Mouse (Mus musculus) B cell, adult 2 months (primary cell): ENCODE measurements around the gene Tbc1d22a.
A peak's percentile ranks its signal among the peaks of the same experiment; 100 is the strongest.

Source experiments
- DNase-seq, 2 experiments: peaks; one replicate each; pipeline ENCODE4 v3.0.0; 2022

Tbc1d22a gene

DNA sequence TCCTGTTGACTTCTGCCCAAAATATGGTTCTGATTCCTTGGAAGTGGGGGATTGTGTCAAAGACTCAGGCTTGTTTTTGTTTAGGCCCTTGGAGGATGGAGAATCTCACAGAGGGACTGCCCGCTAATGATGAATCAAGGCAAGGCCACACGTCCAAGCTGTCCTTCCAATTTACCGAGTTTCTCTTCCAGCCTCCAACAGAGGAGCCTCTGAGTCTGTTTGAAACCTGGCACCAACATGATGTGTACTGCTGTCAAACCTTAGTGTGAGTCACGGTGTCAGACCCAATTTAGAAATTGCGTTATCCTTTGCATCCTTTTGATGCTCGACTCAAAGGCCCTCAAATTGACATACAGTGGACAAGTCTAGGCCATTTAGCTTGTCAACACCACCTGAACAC lies 126.5 kb downstream of the Tbc1d22a start:
- no peak for DNase-seq

DNA sequence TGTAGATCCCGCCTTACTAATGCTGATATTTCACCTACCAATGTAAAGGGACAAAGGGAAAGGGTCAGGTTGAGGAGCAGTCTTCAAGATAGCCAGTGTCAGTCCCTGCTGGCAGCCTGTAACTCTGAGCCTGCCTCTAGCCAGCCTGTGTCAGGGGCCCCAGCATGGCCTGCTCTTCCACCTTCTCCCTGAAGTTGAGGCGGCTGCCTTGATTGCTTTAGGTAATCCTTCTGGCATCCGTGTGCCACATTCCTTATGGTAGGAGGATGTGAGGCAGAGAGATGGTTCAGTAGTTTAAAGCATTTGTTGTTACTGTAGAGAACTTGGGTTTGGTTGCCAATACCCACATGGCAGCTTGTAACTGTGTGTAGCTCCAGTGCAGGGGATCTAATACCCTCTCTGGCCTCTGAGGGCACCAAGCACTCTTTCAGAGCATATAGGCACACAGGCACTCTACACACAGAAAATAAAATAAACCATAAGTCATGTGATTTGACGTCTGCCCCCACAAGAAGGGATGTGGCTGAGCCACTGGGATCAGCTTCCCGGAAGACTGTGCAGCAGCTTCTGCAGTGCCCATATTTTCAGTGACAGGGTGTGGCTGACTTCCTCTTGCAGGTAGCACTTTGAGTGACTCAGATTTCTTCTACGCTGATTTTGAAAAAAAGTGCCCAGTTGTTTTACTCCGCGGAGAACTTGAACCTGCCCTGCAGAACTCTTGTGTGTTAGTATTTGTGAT lies 128.5 kb downstream of the Tbc1d22a start:
- peak in 1 of 2 experiments; percentile 3 for DNase-seq

DNA sequence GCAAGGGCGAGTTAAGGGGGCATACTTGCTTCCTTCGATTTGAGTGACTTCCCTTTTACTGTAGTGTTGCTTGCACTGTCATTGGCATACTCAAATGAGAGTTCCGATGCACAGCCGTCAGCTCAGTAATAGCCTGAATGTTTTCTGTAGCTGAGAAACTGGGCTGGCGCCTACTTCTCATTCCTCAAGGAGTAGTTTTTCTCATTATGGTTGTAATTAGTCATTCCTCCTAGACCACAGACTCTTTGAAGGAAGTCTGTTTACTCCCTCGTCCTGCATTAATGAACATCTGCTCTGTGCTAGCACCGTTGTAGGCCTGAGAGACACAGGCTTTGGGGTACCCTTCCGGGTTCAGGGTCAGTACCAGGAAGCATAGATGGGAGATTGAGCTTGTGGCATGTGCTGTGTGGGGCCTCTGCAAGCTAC lies 130.7 kb downstream of the Tbc1d22a start:
- DNase-seq, result peak; percentile 5 to 13

DNA sequence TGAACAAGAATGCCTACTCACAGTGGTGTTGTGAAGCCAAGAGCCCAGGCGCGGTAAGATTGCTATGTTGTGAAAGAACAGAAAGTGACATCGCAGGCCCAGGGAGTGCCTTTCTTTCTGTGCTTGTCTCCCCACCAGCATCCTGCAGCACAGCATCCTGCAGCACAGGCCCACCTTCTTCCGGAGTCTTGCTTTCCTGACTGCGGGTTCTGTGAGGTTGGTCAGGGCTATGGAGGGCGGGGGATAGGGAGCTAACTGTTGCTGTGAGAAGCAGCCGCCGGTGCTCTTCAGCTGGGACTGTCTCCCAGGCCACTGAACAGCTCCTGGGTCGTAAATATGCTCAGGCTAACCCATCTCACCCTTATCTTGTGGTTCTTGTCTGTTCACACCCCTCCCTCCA lies 131.6 kb downstream of the Tbc1d22a start:
- no peak for DNase-seq

DNA sequence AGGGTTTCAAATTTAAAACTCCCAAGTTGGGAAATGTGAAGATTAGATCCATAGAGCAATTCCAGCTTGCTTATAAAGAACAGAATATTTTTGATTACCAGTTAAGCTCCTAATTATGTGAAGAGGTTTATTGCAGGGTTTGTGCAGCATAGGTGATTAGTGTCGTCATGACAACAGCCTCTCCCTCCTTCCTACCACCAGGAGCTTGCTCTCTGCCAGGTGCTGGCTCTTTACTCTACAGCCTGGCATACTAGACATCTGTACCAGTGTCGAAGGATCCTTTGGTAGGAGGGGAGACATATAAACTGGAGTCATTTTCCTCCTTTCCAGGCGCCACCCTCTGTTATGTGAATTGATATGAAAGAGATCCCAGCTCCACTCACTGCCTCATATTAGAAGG lies 132.3 kb downstream of the Tbc1d22a start:
- no peak for DNase-seq

DNA sequence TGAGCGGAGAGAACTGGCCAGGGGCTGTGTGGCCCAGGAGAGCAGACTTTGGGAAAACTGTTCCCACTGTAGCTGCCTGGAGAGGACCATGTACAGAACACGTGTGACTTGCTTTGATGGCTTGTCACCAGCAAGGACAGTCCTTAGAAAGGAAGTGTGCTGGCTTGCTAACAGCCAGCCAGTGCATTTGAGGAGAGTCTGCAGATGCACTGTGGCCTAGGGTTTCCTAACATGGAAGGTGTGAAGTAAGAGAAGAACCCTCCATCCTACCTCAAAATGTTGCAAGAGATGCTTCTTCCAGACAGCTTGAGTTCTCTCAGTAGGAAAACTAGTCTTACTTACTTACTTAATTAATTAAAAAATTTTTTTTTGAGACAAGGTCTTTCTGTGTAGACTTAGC lies 140.7 kb downstream of the Tbc1d22a start:
- no peak for DNase-seq

DNA sequence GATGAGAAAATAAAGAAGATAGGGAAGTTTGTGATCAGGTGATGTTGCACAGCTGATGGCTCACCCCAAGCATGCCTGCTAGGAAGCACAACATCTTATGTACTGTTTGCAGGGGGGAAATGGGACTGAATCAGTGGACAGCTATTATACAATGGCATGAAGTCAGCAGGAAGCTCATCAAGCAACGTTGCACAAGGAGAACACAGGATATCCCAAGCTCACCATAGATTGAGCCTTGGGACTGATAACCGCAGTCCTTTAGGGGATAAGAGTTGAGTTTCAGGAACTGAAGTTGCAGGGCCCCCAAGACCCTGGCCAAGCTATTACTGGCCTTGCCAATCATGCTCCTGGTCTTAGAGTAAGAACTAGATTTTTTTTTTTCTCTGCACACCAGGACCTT lies 141.6 kb downstream of the Tbc1d22a start:
- no peak for DNase-seq

DNA sequence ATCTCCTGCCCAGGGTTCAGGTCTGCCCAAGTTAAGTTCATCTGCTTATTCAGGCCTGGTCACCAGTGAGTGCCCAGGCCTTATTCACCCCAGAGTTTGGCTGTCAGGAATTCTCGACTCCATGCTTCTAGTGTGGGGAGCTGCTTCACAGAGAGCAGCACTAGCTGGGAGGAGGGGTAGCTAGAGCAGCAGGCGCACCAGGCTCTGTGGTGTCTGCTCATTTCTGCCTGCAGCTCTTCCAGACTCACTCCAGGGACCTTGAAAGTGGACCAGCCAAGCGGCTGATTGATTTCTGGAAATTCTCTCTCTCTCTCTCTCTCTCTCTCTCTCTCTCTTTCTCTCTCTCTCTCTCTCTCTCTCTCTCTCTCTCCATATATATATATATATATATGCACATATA lies 146.1 kb downstream of the Tbc1d22a start:
- no peak for DNase-seq

DNA sequence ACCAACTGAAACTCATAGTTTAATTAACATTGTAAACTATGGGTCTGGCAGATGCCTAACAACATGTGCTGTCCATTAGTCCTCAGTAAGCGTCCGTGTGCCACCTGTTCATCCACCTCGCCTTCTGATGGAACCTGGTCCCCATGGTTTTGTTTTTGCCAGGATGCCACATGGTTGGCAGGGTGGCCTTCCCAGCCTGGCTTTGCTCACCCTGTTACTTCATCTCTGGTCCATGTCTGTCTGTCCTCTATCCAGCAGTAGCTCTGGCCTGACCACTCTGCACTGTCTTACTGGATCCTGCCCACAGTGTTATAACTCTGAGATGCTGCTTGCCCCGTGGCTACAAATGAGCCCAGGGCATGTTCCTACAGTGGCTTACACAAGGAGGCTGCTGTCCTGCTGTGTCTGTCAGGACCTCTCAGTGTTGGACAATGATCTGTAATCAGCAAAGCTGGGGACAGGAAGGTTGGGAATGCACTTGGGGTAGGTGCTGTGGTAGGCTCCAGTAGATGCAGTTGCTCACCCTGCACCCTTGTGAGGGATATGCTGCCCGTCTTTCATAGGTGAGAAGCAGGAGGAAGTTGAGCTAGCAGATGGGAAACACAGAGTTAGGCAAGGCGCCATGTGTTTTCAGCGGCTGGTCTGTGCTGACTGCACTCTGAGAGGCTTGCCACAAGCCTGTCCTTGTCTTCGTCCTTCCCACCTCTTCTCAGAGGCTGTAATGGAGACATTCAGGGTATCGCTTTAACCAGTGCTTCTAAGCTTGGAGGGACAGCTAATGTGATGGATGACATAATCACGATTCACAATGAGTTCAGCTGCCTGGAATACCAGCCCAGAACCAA lies 148.3 kb downstream of the Tbc1d22a start:
- peak; percentile 11 to 14 for DNase-seq

DNA sequence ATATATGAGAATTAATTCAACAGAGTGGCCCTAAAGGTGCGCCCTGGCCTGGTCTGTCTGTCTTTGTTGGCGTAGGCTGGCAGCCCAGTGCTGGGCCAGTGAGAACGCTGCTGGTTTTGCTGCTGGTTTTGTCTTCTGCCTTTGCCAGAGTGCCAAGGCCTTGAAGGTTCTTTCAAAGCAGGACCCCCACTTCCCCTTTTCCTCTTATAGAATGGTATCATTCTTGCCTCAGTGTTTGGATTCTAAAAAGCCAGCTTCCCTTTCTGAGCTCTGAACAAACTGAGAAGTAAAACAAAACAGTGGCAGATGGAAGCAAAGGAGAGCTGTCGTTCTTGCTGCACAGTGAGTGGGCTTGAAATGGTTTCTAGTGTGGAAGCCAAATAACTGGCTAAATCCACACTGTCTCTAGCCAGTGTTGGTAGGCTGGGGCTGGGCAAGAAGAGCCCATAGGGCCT lies 149.6 kb downstream of the Tbc1d22a start:
- peak; percentile 32 to 38 for DNase-seq

DNA sequence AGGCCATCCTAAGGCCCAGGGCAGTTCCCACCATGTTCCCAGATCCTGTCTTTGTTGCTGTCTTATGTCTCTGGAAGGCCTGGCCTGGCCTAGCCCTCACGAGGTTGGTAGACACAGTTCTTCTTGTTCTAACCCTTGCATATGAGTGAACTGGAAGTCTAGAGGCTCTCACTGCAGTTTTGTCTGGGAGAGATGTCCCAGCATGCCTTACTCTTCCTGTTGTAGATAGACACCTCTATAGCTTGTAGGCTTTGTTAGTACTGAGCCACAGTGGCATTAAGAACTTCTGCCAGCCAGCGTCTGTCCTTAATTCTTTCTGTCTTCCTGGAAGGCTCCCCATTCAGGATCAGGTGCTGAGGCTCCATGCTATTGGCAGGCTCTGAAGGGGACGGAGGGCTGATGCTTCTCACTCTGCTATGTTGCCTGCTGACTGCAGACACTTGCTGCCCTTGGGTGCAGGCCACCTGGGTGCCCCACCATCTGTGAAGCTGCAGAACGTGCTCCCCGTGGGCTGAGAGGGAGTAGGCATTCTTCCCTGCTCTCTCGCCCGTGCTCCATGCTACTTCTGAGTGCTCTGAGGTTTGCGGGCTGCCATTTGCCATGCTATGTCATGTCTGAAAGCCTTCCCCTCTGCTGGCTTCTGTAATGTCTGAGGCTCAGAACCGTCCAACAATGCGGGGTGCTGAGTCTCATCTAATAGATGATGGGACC lies 150.8 kb downstream of the Tbc1d22a start:
- DNase-seq, result no peak

DNA sequence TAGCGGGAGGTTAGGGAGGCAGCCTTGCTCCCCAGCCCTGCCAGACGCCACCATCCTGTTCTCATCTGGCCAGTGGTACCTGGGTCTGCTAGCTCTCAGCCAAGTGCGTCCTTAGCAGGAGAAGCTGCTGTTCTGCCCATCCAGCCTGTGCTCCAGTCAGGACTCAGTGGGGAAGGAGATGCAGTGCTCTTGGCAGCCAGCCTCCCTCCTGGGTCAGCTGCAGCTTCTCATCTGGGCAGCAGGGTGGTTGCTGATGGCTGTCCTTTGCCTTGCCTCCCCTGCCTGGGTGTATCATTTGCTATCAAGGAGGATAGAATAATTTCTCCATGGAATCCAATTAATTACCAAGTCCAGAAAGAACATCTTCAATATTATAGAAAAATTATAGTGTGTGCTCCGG lies 152.5 kb downstream of the Tbc1d22a start:
- no peak for DNase-seq

DNA sequence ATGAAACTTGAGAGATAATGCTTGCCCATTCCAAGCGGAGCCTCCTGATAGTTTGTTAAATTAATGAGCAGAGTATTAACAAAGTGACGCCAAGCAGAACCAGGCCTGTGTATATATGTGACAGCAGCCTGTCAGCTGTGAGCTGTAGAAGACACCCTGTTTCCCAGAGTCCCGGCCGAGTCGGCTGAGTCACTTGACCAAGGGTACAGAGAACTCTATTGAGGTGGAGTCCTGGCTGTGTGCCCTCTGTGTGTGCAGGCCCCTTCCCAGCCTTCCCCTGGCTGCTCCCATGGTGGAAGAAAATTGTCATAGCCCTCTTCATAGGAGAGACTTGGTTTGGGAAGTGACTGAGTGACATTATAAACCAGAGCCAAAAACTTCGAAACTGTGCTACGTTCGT lies 153.0 kb downstream of the Tbc1d22a start:
- no peak for DNase-seq

DNA sequence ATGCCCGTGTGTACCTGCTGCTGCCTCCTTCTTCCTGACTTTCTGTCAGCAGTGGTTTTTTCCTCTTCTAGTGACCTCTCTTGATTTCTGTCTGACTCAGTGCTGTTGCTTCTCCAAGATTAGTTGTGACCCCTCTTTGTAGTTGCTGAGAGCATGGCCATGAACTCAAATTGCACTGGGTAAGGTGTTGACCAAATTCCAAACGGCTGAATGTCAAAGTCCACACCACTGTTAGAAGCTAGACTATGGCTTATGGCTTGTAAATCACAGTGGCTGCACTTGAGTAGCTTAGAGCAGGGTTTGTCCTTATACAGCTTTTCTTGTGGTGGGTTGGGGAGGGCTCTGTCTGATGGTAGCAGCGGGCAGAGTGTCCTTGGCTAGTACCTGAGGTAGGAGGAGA lies 156.6 kb downstream of the Tbc1d22a start:
- no peak for DNase-seq

DNA sequence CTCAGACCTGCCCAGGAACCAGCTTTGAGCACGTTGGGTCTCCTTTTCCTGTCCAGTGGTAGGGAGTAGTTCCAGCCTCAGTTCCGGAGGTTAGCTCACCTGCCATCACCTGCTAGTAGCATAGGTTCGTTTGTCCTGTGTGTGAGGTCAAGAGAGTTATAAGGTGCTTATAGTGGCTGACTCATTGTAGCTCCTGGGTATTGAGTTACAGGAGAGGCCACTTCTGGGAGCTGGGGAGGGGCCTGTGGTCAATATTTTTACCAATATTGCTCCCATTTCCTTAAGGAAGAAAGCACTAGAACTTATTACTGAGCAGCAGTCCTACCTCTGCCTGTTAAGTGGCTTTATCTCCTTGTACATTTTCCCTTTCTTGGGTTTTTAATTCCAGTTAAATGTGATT lies 161.0 kb downstream of the Tbc1d22a start:
- DNase-seq, result no peak

DNA sequence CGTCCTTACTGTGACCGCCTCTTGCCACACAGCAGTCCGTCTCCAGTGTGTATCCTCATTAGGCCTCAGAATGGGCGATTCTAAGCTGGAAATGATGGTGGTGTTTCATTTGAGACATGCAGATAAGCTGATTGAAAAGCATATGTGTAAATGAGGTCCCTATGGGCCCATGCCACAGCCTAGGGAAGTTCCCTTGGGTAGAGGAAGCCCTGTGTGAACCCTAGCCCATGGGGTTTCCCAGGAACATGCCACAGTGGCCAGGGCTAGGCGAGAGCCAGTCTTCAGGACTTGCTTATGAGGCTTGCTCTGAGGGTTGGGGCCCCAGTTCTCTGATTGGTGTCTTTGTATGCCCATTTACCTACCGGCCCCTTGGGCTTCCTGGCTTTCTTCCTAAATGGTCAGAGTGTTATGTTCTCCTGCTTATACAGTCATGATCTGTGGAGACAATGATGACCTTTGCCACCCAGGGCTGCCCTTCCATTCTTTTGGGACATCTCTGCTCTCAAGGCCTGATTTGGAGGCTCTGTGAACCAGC lies 161.7 kb downstream of the Tbc1d22a start:
- DNase-seq, result no peak

DNA sequence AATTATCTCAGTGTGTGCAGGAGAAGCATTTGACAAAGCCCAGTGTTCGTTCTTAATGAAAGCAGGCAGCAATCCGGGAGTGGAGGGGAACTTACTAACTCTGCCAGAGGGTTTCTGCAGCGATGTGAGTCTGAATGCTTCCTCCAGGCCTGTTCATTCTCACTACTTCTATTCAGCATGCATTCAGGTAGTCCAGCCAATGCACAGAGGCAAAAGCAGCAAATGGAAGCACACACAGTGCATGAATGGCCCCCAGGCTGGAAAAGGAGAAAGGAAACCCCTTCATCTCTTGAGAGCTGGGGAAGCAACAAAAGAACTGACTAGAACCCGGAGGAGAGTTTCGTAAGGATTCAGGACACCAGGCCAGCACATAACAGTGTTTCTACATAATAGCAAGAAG lies 169.0 kb downstream of the Tbc1d22a start:
- no peak for DNase-seq

DNA sequence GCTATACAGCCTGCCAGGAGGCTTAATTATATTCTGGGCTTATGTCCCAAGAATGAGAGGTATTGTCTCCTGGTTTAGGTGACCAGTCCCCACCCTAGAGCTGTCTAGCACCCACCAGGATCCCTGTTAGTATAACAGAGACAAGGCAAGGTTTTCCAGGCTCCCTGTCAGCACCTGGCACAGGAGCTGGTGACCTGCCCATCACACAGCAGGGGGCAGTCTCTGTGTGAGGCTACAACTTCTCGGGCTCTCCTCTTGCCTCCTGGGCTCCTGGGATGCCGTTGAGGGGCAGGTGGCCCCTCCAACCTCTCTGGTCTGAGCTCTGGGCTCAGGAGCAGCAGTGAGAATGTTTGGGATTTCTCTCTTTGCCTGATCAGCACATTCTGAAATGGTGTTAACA lies 171.2 kb downstream of the Tbc1d22a start:
- no peak for DNase-seq

DNA sequence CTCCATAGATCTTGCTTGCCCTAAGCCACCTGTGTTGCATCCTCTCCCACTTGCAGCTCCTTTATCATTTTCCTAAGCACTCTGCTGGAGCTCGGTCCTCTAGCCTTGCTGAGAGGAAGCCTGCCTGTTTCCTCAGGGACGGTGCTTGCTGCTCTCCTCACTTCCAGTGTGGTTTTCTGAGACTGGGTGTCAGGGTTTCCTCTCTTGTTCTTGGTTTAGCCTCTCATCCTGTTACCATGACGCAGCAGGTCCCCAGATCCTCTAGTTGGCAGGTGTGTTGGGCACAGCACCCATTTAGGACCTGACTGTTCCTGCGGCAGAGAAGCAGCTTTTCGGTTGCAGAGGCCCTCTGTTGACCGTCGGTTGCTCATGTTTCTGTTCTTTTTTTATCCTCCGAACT lies 172.1 kb downstream of the Tbc1d22a start:
- no peak for DNase-seq

DNA sequence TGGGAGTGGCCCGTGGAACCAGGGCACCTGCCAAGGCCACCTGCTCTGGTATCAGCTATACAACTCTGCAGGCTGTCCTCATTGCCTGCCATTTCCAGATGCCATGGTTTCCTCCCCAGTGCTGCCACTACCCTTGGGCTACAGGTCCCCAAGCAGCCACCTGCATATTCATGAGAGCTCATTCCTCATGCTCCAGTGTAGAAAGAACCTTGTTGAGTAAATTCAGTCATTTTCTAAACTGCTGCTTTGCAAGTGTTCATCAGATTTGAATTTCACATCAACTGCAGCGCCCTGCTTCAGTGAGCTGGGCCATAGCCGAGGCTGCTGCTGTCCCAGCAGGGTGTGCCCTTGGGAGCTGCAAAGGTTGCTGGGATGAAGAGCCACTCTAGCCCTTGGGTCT lies 174.3 kb downstream of the Tbc1d22a start:
- no peak for DNase-seq

DNA sequence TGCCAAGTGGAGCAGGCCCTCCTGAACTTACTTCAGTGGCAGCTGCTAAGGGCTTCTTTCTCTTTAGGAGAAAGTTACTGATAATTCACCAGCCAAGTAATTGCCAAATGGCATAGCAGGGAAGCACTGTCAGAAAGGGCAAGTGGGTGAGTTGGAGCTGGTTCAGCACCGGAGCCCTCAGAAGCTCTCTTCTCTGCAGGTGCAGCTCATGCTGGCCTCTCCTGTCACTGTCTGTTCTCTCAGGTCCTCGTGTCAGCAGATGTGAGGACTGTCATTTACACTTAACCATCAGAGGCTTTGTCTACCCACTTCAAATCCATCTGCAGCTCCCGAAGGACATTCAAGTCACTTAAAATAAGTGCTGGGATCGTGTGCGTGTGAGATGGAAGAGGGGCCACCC lies 190.6 kb downstream of the Tbc1d22a start:
- DNase-seq, result no peak

DNA sequence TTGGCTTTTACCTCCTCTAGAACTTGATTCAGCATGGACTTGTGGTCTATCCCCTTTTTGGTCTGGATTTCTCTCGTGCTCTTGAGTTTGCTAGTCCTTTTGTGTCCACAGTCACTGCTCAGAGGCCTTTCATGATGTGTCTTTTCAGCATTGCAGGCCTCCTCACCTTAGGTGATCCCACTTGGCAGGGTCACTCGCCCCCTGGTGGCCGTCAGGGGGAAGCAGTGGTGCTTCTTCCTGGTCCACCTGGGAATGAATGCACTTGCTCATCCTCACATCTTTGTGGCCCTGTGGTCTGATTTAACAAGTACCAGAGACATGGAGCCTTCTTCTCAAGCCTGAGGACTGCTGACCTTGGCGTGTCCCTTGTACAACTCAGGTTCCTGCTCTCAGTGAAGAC lies 191.3 kb downstream of the Tbc1d22a start:
- peak; percentile 69 to 70 for DNase-seq

DNA sequence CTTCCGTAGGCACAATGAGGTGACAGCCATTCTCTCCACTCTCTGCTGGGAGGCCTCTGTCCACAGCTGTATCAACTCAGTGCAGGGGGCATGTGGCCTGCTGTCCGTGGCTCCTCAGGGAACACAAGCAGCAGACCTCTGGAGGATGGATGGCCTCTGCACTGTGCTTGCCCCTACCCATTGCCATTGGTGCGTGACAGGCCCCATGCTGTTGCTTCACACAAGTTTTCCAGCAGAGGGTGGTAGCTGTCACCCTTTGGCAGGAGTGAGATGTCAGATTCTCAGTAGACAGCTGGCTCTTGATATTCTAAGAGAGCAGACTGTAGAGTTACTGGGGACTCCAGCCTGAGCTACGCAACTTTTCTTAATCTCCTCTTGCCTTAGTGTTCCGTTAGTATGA lies 195.1 kb downstream of the Tbc1d22a start:
- DNase-seq, result no peak
